Mouse (Mus musculus) stomach, postnatal 0 days (tissue): ENCODE measurements at regions not wholly inside any gene's neighbourhood (a gene's known extent, or its start where the extent isn't known, plus 50 kb on each side); places are given as distances from the start of the nearest gene placed in this dataset.

Experiments
- ATAC-seq: fragments of 200-750 bp; cut with Nextera tagmentation; 2 replicates; pipeline ENCODE4 v1.8.0; 2017; ENCODE audit not compliant: low FRiP score, low TSS enrichment
- DNase-seq: peaks from one replicate; pipeline ENCODE4 v3.0.0-alpha.2; 2016; ENCODE audit warnings: low spot score
- H3K27ac ChIP-seq: fragments of 300-500 bp; sonication (generic); replicated peaks from 2 replicates; pipeline ENCODE4 v1.5.1; 2014; ENCODE audit warnings: mild to moderate bottlenecking, control low read depth
- H3K27me3 ChIP-seq: fragments of 300-500 bp; sonication (generic); 2 replicates; pipeline ENCODE4 v1.6.1; 2014; ENCODE audit warnings: low read length; ENCODE audit not compliant: control insufficient read depth, insufficient read depth
- H3K36me3 ChIP-seq: fragments of 300-500 bp; sonication (generic); 2 replicates; pipeline ENCODE4 v1.6.1; 2014; ENCODE audit warnings: low read length, mixed read lengths; ENCODE audit not compliant: control insufficient read depth, insufficient read depth
- H3K4me1 ChIP-seq: fragments of 300-500 bp; sonication (generic); replicated peaks from 2 replicates; pipeline ENCODE4 v1.6.1; 2014; ENCODE audit warnings: antibody characterized with exemption; ENCODE audit not compliant: control insufficient read depth, insufficient read depth
- H3K4me2 ChIP-seq: fragments of 300-500 bp; sonication (generic); replicated peaks from 2 replicates; pipeline ENCODE4 v1.6.1; 2014; ENCODE audit warnings: low read depth, mild to moderate bottlenecking, control low read depth, moderate library complexity
- H3K4me3 ChIP-seq: fragments of 300-500 bp; sonication (generic); 2 replicates; pipeline ENCODE4 v1.5.1; 2014; ENCODE audit warnings: low read depth, low read length, control low read depth
- H3K9ac ChIP-seq: fragments of 300-500 bp; sonication (generic); 2 replicates; pipeline ENCODE4 v1.6.1; 2014; ENCODE audit warnings: mild to moderate bottlenecking, low read length, control low read depth, mixed read lengths
- H3K9me3 ChIP-seq: fragments of 300-500 bp; sonication (generic); 2 replicates; pipeline ENCODE4 v1.6.1; 2016; ENCODE audit warnings: low read length; ENCODE audit not compliant: control insufficient read depth
- CTCF ChIP-seq: IDR thresholded peaks from 2 replicates; pipeline ENCODE4 v1.5.1; 2016; ENCODE audit warnings: antibody characterized with exemption, low read depth, mild to moderate bottlenecking, moderate library complexity
- EP300 ChIP-seq: optimal IDR thresholded peaks from 2 replicates; pipeline ENCODE3; 2016; ENCODE audit warnings: antibody characterized with exemption
- WGBS: fragments of 180-500 bp; shearing (Covaris S2); extraction: QIAGEN DNeasy Blood & Tissue Kit; methylation state at CpG from one replicate; pipeline ENCODE4 v1.1.7; 2014; 5-methylcytosine and 5-hydroxymethylcytosine counted together

GRCm38 (mm10) chr3:131000701-131001100, 109.6 kb upstream of the Lef1 start:
- TF ChIP-seq CTCF: no peak
- TF ChIP-seq EP300: no peak
- ATAC-seq: no peak
- no peaks in the 10 kb centered on the region for H3K27me3 ChIP-seq
- H3K9me3 ChIP-seq: no peaks in the 10 kb centered on the region
- WGBS: 72% methylated on average over 13 of the region's 13 CpGs
- no peak for DNase-seq
- H3K9ac ChIP-seq: no peak overlapping the region
- no peak overlapping the region for H3K4me3 ChIP-seq
- no peaks in the 10 kb centered on the region for H3K36me3 ChIP-seq
- H3K4me2 ChIP-seq: no peak overlapping the region
- no peak overlapping the region for H3K27ac ChIP-seq
- no peaks in the 10 kb centered on the region for H3K4me1 ChIP-seq

GRCm38 (mm10) chr3:131000252-131000651, 110.0 kb upstream of the Lef1 start:
- ATAC-seq (no peak), DNase-seq (no peak)
- no peaks in the 10 kb centered on the region for H3K9me3 ChIP-seq
- 26% methylated on average over 3 of the region's 3 CpGs for WGBS
- H3K36me3 ChIP-seq: no peaks in the 10 kb centered on the region
- H3K9ac ChIP-seq: no peak overlapping the region
- no peak overlapping the region for H3K4me3 ChIP-seq
- H3K27ac ChIP-seq: no peak overlapping the region
- TF ChIP-seq CTCF: no peak
- TF ChIP-seq EP300: no peak
- H3K4me1 ChIP-seq: no peaks in the 10 kb centered on the region
- H3K27me3 ChIP-seq: no peaks in the 10 kb centered on the region
- H3K4me2 ChIP-seq: no peak overlapping the region

- no peak overlapping the region for H3K4me2 ChIP-seq
These were observed 110.5 kb upstream of the Lef1 start for GRCm38 (mm10) chr3:130999818-131000217.

GRCm38 (mm10) chr3:130998433-130998832, 111.8 kb upstream of the Lef1 start:
- H3K4me2 ChIP-seq: no peak overlapping the region
- TF ChIP-seq CTCF: no peak
- TF ChIP-seq EP300: no peak
- 58% methylated on average over 10 of the region's 10 CpGs for WGBS

More at GRCm38 (mm10) chr3:130999818-131000217, 110.5 kb upstream of the Lef1 start:
- no peaks in the 10 kb centered on the region for H3K4me1 ChIP-seq
- DNase-seq (no peak), ATAC-seq (no peak)
- 41% methylated on average over 6 of the region's 6 CpGs for WGBS
- no peak overlapping the region for H3K27ac ChIP-seq
- H3K9me3 ChIP-seq: no peaks in the 10 kb centered on the region
- H3K4me3 ChIP-seq: no peak overlapping the region
- TF ChIP-seq CTCF (no peak), EP300 (no peak)
- H3K27me3 ChIP-seq: no peaks in the 10 kb centered on the region
- H3K9ac ChIP-seq: no peak overlapping the region
- H3K36me3 ChIP-seq: no peaks in the 10 kb centered on the region

GRCm38 (mm10) chr3:130996786-130997185, 113.5 kb upstream of the Lef1 start:
- no peak for ATAC-seq

More at GRCm38 (mm10) chr3:130998433-130998832, 111.8 kb upstream of the Lef1 start:
- Histone ChIP-seq H3K9me3 (no peaks in the 10 kb centered on the region), H3K9ac (no peak overlapping the region), H3K27ac (no peak overlapping the region), H3K27me3 (no peaks in the 10 kb centered on the region), H3K36me3 (no peaks in the 10 kb centered on the region), H3K4me3 (no peak overlapping the region), H3K4me1 (no peaks in the 10 kb centered on the region)
- ATAC-seq (no peak), DNase-seq (no peak)

GRCm38 (mm10) chr3:130991971-130992370, 118.3 kb upstream of the Lef1 start:
- Histone ChIP-seq H3K4me2 (no peak overlapping the region), H3K9ac (no peak overlapping the region), H3K27ac (no peak overlapping the region), H3K9me3 (no peaks in the 10 kb centered on the region), H3K36me3 (no peaks in the 10 kb centered on the region), H3K4me1 (no peaks in the 10 kb centered on the region), H3K27me3 (no peaks in the 10 kb centered on the region), H3K4me3 (no peak overlapping the region)
- ATAC-seq: no peak
- 50% methylated on average over 9 of the region's 9 CpGs for WGBS
- no peak for DNase-seq
- no peak for TF ChIP-seq CTCF
- TF ChIP-seq EP300: no peak

More at GRCm38 (mm10) chr3:130996786-130997185, 113.5 kb upstream of the Lef1 start:
- 68% methylated on average over 11 of the region's 11 CpGs for WGBS
- TF ChIP-seq EP300: no peak
- no peak for TF ChIP-seq CTCF
- Histone ChIP-seq H3K36me3 (no peaks in the 10 kb centered on the region), H3K27me3 (no peaks in the 10 kb centered on the region), H3K4me1 (no peaks in the 10 kb centered on the region), H3K9ac (no peak overlapping the region), H3K4me3 (no peak overlapping the region), H3K27ac (no peak overlapping the region), H3K9me3 (no peaks in the 10 kb centered on the region), H3K4me2 (no peak overlapping the region)
- no peak for DNase-seq
